Mouse (Mus musculus) lung, adult 2 months (tissue): Measurements from ENCODE around the gene Clic5.

Experiments
- CTCF ChIP-seq: fragments of 200-500 bp; IDR thresholded peaks from 2 replicates; pipeline ENCODE4 v1.5.1; 2011; ENCODE audit warnings: mild to moderate bottlenecking, low read length, control low read depth; ENCODE audit not compliant: insufficient read depth
- POLR2A ChIP-seq: fragments of 200-500 bp; IDR thresholded peaks from 2 replicates; pipeline ENCODE4 v1.6.1; 2011; ENCODE audit warnings: low read depth, mild to moderate bottlenecking, control low read depth, low read length, borderline replicate concordance; ENCODE audit errors: extremely low read depth

DNA sequence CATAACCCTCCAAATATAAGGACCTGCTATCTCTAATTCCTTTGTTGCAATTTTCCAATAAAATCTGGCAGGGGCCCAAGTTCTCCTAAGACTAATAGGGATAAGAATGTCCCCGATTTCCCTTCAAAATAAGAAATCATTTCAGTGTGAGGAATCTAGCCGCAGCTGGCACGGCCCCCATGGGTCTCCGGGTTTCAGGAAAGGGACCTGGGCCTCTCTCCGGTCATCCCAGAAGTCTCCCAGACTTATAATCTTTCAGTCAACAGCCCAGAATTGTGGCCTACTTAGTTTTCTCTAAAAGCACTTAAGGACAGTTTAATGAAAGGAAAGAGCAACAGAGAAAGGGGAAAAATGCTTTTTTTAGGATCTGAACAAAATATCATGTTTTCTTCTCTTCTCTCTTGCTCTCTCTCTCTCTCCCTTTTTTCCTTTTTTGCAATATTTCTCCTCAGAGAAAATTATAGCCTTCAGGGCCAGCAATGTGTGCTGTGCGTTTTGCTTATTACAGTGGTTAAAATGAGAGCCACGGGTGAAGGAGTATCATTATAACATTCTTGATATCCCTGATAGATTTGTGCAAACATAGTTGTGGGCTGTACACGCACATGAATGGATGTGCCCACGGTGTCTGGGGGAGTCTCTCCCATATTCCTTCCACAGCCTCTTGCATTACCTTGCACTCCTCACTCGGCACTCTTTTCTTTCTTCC is 121.7 kb downstream of the Clic5 start:
- TF ChIP-seq CTCF = no peak
- no peak for TF ChIP-seq POLR2A
